Comparison of ENCODE assay signal across 16 mouse cellular contexts in genomic region chr11:101324763-101325162, GRCm38 (mm10). TPM values are rescaled to one million over a fixed set of nuclear protein-coding genes. Genes with fewer than 3 reads are reported as not detected.
DNase-seq lines count a peak whose midpoint lies in the region; ATAC-seq and TF ChIP-seq lines count a peak whose summit lies in the region.
"Had no signal": no experiment of that assay in that cellular context is flagged by ENCODE, and none has a peak within 500 bp of the region (broad histone marks: within the 10 kb centered on the region; RNA-seq: fewer than 3 reads in every experiment).

Gene Aoc2, plus strand, starts transcription at chr11:101325063.

- H3K27me3 ChIP-seq in testis, adult 2 months (ENCODE audit: control insufficient read depth, insufficient read depth, low read length) = no peaks in the 10 kb centered on the region
- H3K27me3 ChIP-seq: forebrain, embryonic 15.5 days; heart, embryonic 12.5 days; hindbrain, embryonic 15.5 days had no signal

- H3K27ac ChIP-seq in testis, adult 2 months (ENCODE audit: control insufficient read depth, insufficient read depth, low read depth, low read length) = no peak within 1 kb of the TSS
- H3K27ac ChIP-seq: embryonic facial prominence, embryonic 10.5 days; forebrain, embryonic 15.5 days; hindbrain, embryonic 15.5 days had no signal

- no peaks in the 10 kb centered on the region for H3K4me1 ChIP-seq in testis, adult 2 months (ENCODE audit: control insufficient read depth, insufficient read depth, low read length)
- H3K4me1 ChIP-seq: embryonic facial prominence, embryonic 10.5 days; forebrain, embryonic 15.5 days; hindbrain, embryonic 15.5 days had no signal

- ATAC-seq in megakaryocyte-erythroid progenitor cell, adult 5-6 weeks (replicated peaks; ENCODE audit: low FRiP score, low TSS enrichment, poor library complexity, severe bottlenecking) = no peak

- no peaks in the 10 kb centered on the region; the same call in 1 of the 2 replicates for H3K36me3 ChIP-seq in testis, adult 2 months (ENCODE audit: control insufficient read depth, insufficient read depth, low read length)

- no peak for TF ChIP-seq CTCF in testis, adult 2 months (IDR thresholded peaks at IDR 0.05; ENCODE audit: control insufficient read depth, insufficient read depth, insufficient replicate concordance, low read depth, low read length)
- no peak for TF ChIP-seq CTCF in brain, embryonic 14.5 days (IDR thresholded peaks at IDR 0.05; ENCODE audit: borderline replicate concordance, extremely low read depth, insufficient read depth, insufficient read length)

- peak within 1 kb of the TSS; percentile 6 for H3K4me3 ChIP-seq in testis, adult 2 months (ENCODE audit: control insufficient read depth, low read depth, low read length)
- H3K4me3 ChIP-seq: embryonic facial prominence, embryonic 10.5 days; erythroblast, embryonic 14.5 days; forebrain, embryonic 15.5 days; heart, embryonic 12.5 days; hindbrain, embryonic 15.5 days had no signal

- TF ChIP-seq POLR2A in testis, adult 2 months (IDR thresholded peaks at IDR 0.05; ENCODE audit: control insufficient read depth, low read depth, low read length) = no peak
- TF ChIP-seq POLR2A in brain, embryonic 14.5 days (IDR thresholded peaks at IDR 0.05; ENCODE audit: borderline replicate concordance, extremely low read depth, insufficient read depth, insufficient read length, poor library complexity, severe bottlenecking) = no peak

- peak; percentile 42 for DNase-seq in heart, adult 11 months
- no peak for DNase-seq in heart, postnatal 4 days
- no peak for DNase-seq in testis, postnatal 14 days (ENCODE audit: low spot score)
- no peak for DNase-seq in brain, embryonic 14.5 days (ENCODE audit: low read depth)
- no peak for DNase-seq in right cerebral cortex, postnatal 14 days
- DNase-seq: adrenal gland, adult 8-10 months; cerebellum, adult 18-20 months; cerebellum, postnatal 10 days; gastrocnemius, postnatal 10 days had no signal

RNA-seq across cellular contexts. Expression of gene Aoc2, which starts in this region (rescaled TPM):
- 1 to 10 TPM; 2.9 to 3.2 TPM for total RNA-seq in heart, postnatal 4 days (2021)
- 4.7 TPM in 2 replicates for polyA plus RNA-seq in testis, adult 2 months (2012; rRNA removed)
- 10.1 and 11.5 TPM in 2 replicates for polyA plus RNA-seq in brain, embryonic 14.5 days (2012; rRNA removed)
- total RNA-seq in megakaryocyte-erythroid progenitor cell, adult 5-6 weeks (2014; fragmentation: Nextera tagmentation) = 7.6 and 11.5 TPM in 2 replicates
- total RNA-seq in megakaryocyte-erythroid progenitor cell, adult 5-6 weeks (2017) = 1.9 and 2.9 TPM in 2 replicates
